Mouse (Mus musculus): ENCODE measurements around the gene Lamb3. TPM values are rescaled to one million over a fixed set of nuclear protein-coding genes. Genes with fewer than 3 reads are reported as not detected.

Lamb3 gene
- polyA plus RNA-seq, 1 experiment from 2014 or later, result 1.2 TPM

GRCm38 (mm10) chr1:193174143-193174733 is 33.3 kb upstream of the Lamb3 start:
- 66% methylated on average over 13 of the region's 13 CpGs for WGBS (ENCODE audit: insufficient replicate concordance)
- H3K9me3 ChIP-seq (replicated peaks; ENCODE audit: control insufficient read depth, low read length), result no peaks in the 10 kb centered on the region

GRCm38 (mm10) chr1:193181104-193181503 is 26.4 kb upstream of the Lamb3 start:
- no peaks in the 10 kb centered on the region for H3K4me1 ChIP-seq (ENCODE audit: control insufficient read depth, low read depth, low read length)
- no peak overlapping the region for H3K27ac ChIP-seq (ENCODE audit: low read length)
- 67% methylated on average over 3 of the region's 3 CpGs for whole genome bisulfite sequencing (ENCODE audit: insufficient replicate concordance)
- no peak overlapping the region for H3K4me3 ChIP-seq (ENCODE audit: low read depth, low read length)
- H3K9ac ChIP-seq (ENCODE audit: low read depth, low read length), result no peak overlapping the region
- no peaks in the 10 kb centered on the region for H3K9me3 ChIP-seq (replicated peaks; ENCODE audit: control insufficient read depth, low read length)
- no peaks in the 10 kb centered on the region for H3K36me3 ChIP-seq (ENCODE audit: control insufficient read depth, insufficient read depth)
- H3K27me3 ChIP-seq (ENCODE audit: control insufficient read depth, insufficient read depth, low read depth, low read length), result no peaks in the 10 kb centered on the region
- ATAC-seq (ENCODE audit: low read depth), result no peak
- no peak overlapping the region for H3K4me2 ChIP-seq (ENCODE audit: low read depth, low read length)

More at GRCm38 (mm10) chr1:193174143-193174733, 33.3 kb upstream of the Lamb3 start:
- Histone ChIP-seq H3K4me3 (ENCODE audit: low read depth, low read length) (peak overlapping the region; percentile 81), H3K27me3 (ENCODE audit: control insufficient read depth, insufficient read depth, low read depth, low read length) (no peaks in the 10 kb centered on the region), H3K4me1 (ENCODE audit: control insufficient read depth, low read depth, low read length) (peaks cover 24% of the 10 kb centered on the region), H3K27ac (ENCODE audit: low read length) (peak overlapping the region; percentile 81), H3K4me2 (ENCODE audit: low read depth, low read length) (peak overlapping the region; percentile 79), H3K9ac (ENCODE audit: low read depth, low read length) (peak overlapping the region; percentile 73), H3K36me3 (ENCODE audit: control insufficient read depth, insufficient read depth) (no peaks in the 10 kb centered on the region)
- no peak for ATAC-seq (ENCODE audit: low read depth)

- Histone ChIP-seq H3K27me3 (ENCODE audit: control insufficient read depth, insufficient read depth, low read depth, low read length) (no peaks in the 10 kb centered on the region), H3K9me3 (replicated peaks; ENCODE audit: control insufficient read depth, low read length) (no peaks in the 10 kb centered on the region), H3K36me3 (ENCODE audit: control insufficient read depth, insufficient read depth) (no peaks in the 10 kb centered on the region), H3K27ac (ENCODE audit: low read length) (no peak overlapping the region), H3K4me3 (ENCODE audit: low read depth, low read length) (no peak overlapping the region), H3K9ac (ENCODE audit: low read depth, low read length) (no peak overlapping the region), H3K4me2 (ENCODE audit: low read depth, low read length) (no peak overlapping the region), H3K4me1 (ENCODE audit: control insufficient read depth, low read depth, low read length) (no peaks in the 10 kb centered on the region)
- no peak for ATAC-seq (ENCODE audit: low read depth)
- 64% methylated on average over 6 of the region's 6 CpGs for WGBS (ENCODE audit: insufficient replicate concordance)
Observed at GRCm38 (mm10) chr1:193188257-193188656, 19.2 kb upstream of the Lamb3 start.

- no peak for ATAC-seq (ENCODE audit: low read depth)
Observed at GRCm38 (mm10) chr1:193189151-193189621, 18.3 kb upstream of the Lamb3 start.

GRCm38 (mm10) chr1:193189771-193190170 is 17.7 kb upstream of the Lamb3 start:
- Histone ChIP-seq H3K4me3 (ENCODE audit: low read depth, low read length) (no peak overlapping the region), H3K9me3 (replicated peaks; ENCODE audit: control insufficient read depth, low read length) (no peaks in the 10 kb centered on the region), H3K27ac (ENCODE audit: low read length) (no peak overlapping the region), H3K9ac (ENCODE audit: low read depth, low read length) (no peak overlapping the region), H3K4me1 (ENCODE audit: control insufficient read depth, low read depth, low read length) (no peaks in the 10 kb centered on the region), H3K36me3 (ENCODE audit: control insufficient read depth, insufficient read depth) (no peaks in the 10 kb centered on the region), H3K4me2 (ENCODE audit: low read depth, low read length) (no peak overlapping the region), H3K27me3 (ENCODE audit: control insufficient read depth, insufficient read depth, low read depth, low read length) (no peaks in the 10 kb centered on the region)
- no peak for ATAC-seq (ENCODE audit: low read depth)
- WGBS (ENCODE audit: insufficient replicate concordance), result 39% methylated on average over 3 of the region's 3 CpGs

More at GRCm38 (mm10) chr1:193189151-193189621, 18.3 kb upstream of the Lamb3 start:
- no peak overlapping the region for H3K27ac ChIP-seq (ENCODE audit: low read length)
- WGBS (ENCODE audit: insufficient replicate concordance), result 60% methylated on average over 9 of the region's 9 CpGs
- no peaks in the 10 kb centered on the region for H3K27me3 ChIP-seq (ENCODE audit: control insufficient read depth, insufficient read depth, low read depth, low read length)
- H3K4me1 ChIP-seq (ENCODE audit: control insufficient read depth, low read depth, low read length), result no peaks in the 10 kb centered on the region
- no peaks in the 10 kb centered on the region for H3K9me3 ChIP-seq (replicated peaks; ENCODE audit: control insufficient read depth, low read length)
- H3K9ac ChIP-seq (ENCODE audit: low read depth, low read length), result no peak overlapping the region
- no peak overlapping the region for H3K4me3 ChIP-seq (ENCODE audit: low read depth, low read length)
- no peak overlapping the region for H3K4me2 ChIP-seq (ENCODE audit: low read depth, low read length)
- H3K36me3 ChIP-seq (ENCODE audit: control insufficient read depth, insufficient read depth), result no peaks in the 10 kb centered on the region

- Histone ChIP-seq H3K36me3 (ENCODE audit: control insufficient read depth, insufficient read depth) (no peaks in the 10 kb centered on the region), H3K9ac (ENCODE audit: low read depth, low read length) (no peak overlapping the region), H3K4me3 (ENCODE audit: low read depth, low read length) (no peak overlapping the region), H3K4me1 (ENCODE audit: control insufficient read depth, low read depth, low read length) (no peaks in the 10 kb centered on the region), H3K27me3 (ENCODE audit: control insufficient read depth, insufficient read depth, low read depth, low read length) (no peaks in the 10 kb centered on the region), H3K4me2 (ENCODE audit: low read depth, low read length) (no peak overlapping the region), H3K9me3 (replicated peaks; ENCODE audit: control insufficient read depth, low read length) (no peaks in the 10 kb centered on the region), H3K27ac (ENCODE audit: low read length) (no peak overlapping the region)
- 55% methylated on average over 7 of the region's 7 CpGs for WGBS (ENCODE audit: insufficient replicate concordance)
- ATAC-seq (ENCODE audit: low read depth), result no peak
Observed at GRCm38 (mm10) chr1:193191675-193192283, 15.7 kb upstream of the Lamb3 start.

- WGBS (ENCODE audit: insufficient replicate concordance), result 70% methylated on average over 3 of the region's 3 CpGs
- ATAC-seq (ENCODE audit: low read depth), result no peak
- Histone ChIP-seq H3K27ac (ENCODE audit: low read length) (no peak overlapping the region), H3K27me3 (ENCODE audit: control insufficient read depth, insufficient read depth, low read depth, low read length) (no peaks in the 10 kb centered on the region), H3K4me2 (ENCODE audit: low read depth, low read length) (no peak overlapping the region), H3K9me3 (replicated peaks; ENCODE audit: control insufficient read depth, low read length) (no peaks in the 10 kb centered on the region), H3K4me3 (ENCODE audit: low read depth, low read length) (no peak overlapping the region), H3K36me3 (ENCODE audit: control insufficient read depth, insufficient read depth) (no peaks in the 10 kb centered on the region), H3K4me1 (ENCODE audit: control insufficient read depth, low read depth, low read length) (no peaks in the 10 kb centered on the region), H3K9ac (ENCODE audit: low read depth, low read length) (no peak overlapping the region)
Observed at GRCm38 (mm10) chr1:193194416-193195140, 12.9 kb upstream of the Lamb3 start.

GRCm38 (mm10) chr1:193195169-193195810 is 12.2 kb upstream of the Lamb3 start:
- ATAC-seq (ENCODE audit: low read depth), result no peak
- no peak overlapping the region for H3K9ac ChIP-seq (ENCODE audit: low read depth, low read length)
- H3K9me3 ChIP-seq (replicated peaks; ENCODE audit: control insufficient read depth, low read length), result no peaks in the 10 kb centered on the region
- H3K27ac ChIP-seq (ENCODE audit: low read length), result no peak overlapping the region
- 50% methylated on average over 3 of the region's 3 CpGs for WGBS (ENCODE audit: insufficient replicate concordance)
- no peaks in the 10 kb centered on the region for H3K36me3 ChIP-seq (ENCODE audit: control insufficient read depth, insufficient read depth)
- no peaks in the 10 kb centered on the region for H3K27me3 ChIP-seq (ENCODE audit: control insufficient read depth, insufficient read depth, low read depth, low read length)
- H3K4me2 ChIP-seq (ENCODE audit: low read depth, low read length), result no peak overlapping the region
- H3K4me1 ChIP-seq (ENCODE audit: control insufficient read depth, low read depth, low read length), result no peaks in the 10 kb centered on the region
- no peak overlapping the region for H3K4me3 ChIP-seq (ENCODE audit: low read depth, low read length)

Data from liver, embryonic 16.5 days (tissue).